Mouse (Mus musculus): Measurements from ENCODE around the gene Cks2.
A peak's percentile ranks its signal among the peaks of the same experiment; 100 is the strongest.
"Not testable (repeated sequence)": the region's sequence is repeated elsewhere in the genome, so short reads cannot be mapped to it uniquely, and the experiment has no call there.

Gene Cks2

DNA sequence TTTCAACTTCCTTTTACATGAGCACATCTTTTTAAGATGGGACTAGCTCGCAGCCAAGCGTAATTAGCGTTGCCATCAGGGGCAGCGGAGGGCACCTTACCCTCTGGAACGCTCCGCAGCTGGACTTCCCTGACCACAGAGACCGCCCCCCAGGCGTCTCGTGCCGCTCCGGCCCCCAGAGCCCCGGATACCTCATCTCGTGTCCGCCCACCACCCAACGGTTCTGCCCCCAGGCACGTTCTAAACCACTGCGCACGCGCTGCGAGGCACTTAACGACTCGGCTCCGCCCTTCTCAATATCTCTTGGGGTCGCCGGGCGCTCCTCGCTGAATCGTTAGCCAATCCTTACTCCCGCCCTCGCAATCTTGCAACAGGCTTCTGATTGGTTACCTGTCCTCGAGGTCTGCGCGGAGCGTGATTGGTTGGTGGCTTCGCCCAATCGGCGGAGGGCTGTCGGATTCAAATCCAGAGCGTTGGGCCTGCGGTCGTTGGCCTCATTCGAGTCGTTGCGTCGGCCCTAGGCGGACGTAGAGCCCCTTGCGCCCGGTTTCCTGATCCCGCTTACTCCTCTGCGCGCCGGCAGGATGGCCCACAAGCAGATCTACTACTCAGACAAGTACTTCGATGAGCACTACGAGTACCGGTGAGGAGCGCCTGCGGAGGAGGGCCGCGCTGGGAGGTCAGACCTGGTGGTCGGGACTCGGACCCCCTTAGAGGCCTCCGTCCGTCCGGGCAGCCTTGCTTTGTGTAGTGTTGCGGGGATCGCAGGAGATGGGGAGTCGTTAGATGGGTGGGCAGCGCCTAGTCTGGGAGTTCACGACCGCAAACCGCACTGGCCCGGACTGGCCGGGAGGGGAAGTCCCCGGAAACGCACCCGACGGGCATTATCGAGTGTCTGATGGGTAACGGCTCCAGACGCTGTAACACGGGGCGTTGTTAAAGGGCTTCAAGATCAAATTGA is at the start of gene Cks2:
Gene Cks2 (plus strand): TSS at position 404 of the 961 bp plus-strand sequence.
- DNase-seq: peak; percentile 98

DNA sequence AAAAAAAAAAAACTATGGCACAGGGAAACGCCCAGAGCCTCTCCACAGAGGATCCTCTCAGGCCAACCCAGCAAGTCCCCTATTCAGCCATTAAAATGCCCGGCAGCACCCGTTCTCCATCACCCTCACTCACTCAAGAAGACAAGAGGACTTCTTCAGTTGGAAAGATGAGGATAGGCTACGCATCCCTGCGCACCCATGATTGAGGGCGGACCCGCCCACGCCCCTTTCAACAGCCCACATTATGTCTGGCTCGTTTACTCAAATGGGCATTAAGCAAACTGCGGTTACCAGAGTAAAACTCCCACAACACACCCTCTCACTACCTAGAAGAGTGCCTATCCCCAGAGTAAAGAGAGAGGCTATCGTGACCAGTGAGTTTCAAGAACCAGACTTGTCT is 49.6 kb upstream of the Cks2 start:
- no peak for DNase-seq

DNA sequence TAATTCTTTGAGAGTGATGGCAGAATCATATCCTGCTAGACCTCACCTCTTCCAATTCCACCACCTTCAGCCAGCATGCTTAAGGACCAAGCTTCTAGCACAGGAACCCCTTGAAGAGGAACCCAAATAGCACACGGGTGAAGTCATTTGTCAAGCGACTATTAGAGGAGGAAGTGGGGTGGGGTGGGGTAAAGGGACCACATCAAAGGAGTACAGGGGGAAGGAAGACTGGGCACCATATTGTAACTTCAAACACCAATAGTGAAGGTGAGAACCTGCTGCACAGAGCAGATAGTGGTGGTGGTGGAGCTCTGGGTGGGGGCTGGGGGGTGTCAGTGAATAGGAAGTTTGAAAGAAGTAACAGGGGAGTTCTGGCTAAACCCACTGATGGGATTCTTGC is 47.0 kb upstream of the Cks2 start:
- DNase-seq: no peak

DNA sequence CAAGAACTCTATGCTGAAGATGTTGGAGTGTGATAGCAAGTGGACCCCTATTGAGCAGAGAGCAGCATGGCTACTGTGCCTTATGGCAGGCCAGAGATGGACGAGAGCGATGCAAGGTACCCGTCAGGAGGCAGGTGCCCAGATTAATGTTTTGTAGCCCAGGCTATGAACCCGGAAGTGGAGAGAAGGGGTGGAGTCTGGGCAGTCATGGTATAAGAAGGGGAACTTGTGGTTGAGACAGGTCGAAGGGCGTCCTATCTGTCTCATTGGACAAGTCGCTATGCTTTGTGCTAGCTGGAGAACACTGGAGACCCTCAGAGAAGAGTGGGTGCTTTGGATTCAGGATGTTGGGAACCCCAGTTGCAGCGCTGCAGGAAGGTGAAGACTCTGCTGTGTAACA is 44.9 kb upstream of the Cks2 start:
- DNase-seq: no peak

DNA sequence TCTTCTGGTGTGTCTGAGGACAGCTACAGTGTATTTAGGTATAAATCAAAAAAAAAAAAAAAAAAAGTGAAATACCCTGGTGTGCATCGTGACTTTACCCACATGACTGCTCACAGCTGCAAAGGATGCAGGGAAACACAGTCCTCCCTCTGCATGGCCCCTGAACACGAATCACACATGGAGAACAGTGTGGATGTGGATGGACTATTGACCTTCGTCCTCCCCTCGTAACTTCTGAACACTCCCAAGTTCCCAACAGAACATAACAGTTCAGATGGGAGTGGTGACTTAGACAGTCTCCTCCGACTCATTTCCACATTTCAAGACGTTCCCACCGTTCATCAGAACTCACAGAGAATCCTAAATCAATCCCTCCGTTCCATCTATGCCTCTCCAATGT is 42.3 kb upstream of the Cks2 start:
- DNase-seq: no peak

DNA sequence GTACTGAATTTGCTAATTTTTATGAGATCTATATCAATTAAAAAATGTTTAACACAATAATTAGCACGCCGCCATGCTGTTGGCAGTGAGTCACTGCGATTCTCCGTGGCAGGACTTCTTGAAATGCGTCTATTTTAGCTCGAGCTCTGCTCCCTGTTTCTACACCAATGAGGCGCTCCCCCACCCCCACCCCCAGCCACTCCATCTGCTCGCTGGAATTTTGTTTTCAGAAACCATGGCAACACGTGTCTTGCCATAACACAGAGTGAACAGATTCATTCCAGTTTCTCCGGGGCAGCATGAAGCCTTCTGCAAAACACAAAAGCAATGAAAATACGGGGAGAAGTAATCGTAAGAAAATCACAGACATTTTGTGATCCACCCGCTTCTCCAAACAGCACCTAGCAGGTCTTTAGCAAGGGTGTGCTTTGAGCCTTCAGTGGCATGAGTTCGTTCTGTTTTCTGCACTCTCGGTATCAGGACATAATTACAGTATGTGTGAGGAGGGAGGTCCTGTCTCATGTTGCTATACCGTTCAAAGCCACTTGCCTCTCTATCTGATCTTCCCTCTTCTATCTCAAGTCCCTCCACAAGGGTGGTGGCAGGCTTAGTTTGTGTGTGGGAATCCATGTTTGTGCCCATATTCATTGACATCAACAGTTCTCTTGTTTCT is 41.7 kb upstream of the Cks2 start:
- no peak for DNase-seq

DNA sequence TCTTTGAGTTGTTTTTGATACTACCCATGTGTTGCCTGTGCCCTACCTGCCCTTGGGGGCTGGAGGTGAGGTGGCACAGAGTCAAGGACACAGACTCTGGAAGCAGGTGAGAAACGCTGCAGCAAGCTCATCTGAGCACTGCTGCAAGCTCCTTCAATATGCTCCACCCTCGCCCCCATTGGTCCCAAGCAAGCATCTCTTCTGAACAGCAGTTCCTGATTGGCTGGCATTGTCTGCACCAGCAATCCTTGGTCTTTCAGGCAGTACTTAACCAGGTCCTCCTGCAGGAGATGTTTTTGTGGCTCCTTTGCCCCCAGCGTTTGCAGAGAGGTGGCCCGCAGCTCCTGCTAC is 41.2 kb upstream of the Cks2 start:
- no peak for DNase-seq

DNA sequence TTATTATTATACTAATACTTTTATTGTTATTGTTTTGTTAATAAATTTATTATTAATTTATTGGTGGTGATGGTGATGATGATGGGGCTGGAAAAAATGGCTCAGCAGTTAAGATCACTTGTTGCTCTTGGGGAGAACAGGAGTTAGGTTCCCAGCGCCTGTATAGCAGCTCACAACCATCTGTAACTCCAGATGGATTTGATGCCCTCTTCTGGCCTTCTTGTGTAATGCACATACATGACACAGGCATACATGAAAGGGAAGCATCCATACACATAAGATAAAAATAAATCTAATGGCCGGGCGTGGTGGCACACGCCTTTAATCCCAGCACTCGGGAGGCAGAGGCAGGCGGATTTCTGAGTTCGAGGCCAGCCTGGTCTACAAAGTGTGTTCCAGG is 35.8 kb upstream of the Cks2 start:
- DNase-seq: no peak

DNA sequence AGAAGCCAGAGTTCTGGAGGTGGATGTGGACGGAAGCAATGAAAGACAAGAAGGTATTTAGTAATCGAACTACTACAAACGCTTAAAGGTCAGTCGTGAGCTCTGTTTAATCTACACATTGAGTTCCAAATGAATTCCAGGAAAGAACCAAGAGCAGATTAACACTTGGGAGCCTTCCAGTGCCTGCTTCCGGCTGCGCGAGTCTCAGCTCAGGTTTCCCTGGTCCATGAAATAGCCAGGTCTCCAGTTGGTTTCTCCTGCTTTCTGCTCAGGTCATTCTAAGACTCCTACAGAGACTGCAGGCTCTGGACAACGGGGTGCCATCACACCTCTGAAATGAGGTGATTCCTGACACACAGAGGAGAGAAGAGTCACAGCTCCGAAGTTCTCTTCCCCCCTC is 34.0 kb upstream of the Cks2 start:
- no peak for DNase-seq

DNA sequence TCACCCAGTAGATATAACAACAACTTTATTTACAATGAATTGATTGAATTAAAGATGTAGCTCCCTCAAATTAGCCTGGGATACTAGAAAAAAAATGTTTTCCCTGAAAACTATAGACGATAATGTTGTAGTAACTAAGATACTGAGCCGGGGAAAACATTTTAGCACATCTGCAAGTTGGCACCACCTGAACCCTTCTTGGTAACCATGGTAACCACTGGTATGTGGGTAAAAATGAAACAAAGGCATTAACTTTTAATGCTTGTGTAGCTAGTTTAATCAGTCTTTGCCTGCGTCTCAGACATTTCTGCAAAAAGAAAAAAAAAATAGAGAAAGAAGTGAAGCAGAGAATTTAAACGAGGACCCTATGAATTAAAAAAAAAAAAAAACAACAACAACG is 33.5 kb upstream of the Cks2 start:
- no peak for DNase-seq

DNA sequence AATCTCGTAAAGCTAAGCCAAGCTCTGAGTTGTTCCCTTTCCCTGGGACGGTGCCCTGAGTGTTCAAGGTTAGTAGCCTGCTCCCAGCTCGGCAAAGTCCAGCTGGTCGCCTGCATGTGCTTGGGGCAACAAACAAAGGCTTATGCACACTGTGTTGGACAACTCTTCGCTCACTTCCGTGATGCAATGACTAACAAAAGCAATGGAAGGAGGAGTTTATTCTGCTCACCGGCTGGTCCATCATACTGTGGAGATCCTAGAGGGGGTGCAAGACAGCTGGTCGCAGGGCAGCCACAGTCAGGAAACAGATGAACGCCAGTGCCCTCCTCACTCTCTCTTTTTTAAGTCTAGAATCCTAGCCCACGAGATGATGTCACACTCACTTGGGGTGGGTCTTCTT is 29.2 kb upstream of the Cks2 start:
- DNase-seq: no peak

DNA sequence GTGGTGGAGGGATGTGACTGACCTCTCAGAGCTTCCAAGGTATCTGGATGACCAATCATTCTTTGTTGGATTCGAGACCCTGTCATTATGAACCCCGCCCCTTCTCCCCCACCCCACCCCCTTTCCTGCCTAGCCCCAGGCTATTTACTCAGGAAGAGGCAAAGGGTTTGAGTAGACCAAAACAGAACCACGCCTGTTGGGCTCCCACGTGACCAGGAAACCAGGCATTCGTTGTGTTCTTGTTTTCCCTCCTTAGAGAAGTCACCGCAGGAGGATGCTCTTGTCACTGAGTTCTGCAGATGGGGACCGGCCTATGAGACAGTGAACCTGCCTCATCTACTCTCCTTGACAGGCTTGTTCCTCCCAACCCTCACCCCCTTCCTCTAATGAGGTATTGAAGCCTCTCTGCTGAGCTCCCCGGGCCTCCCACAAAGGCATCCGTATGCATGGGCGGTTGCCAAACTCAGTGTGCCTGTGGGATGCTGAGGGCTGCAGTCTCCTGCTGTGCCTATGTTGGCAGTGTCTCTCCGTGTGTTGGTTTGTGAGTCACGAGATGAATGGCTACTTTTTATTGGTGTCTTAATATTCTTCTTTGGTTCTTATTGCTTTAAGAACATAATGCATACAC is 28.5 kb upstream of the Cks2 start:
- DNase-seq: no peak

DNA sequence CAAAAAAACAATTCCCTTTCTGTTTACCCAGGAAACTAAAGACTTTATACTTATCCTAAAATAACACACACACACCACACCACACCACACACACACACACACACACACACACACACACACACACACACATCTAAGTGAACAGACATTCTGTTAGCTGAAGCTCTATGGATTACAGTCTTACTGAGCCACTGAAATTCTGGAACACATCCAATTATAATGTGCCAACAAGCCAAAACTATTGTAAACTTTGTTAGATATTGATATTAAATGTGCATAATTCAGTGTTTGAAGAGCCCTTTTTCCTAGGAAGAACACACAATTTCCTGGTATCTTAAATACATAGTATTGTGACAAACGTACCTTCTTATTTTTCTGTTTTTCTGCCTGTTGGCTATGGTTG is 27.7 kb upstream of the Cks2 start:
- no peak for DNase-seq

DNA sequence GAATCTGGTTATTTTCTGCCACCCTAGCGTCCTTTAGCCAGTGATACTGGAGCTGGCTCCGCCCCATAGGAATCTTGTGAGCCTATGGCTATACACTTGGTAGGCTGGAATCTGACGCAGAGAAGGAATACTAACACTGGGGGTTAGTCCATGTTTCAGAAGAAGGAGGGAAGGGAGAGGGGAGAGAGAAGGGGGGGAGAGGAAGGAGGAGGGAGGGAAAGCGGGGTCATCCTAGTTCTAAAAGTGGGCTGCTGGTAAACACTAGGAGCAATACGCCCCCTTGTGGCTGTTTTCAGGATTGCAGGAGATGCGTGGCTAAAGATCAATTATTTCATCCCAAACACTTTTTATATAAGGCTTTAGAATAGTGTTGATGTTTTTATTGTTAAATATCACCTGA is 27.2 kb upstream of the Cks2 start:
- peak; percentile 11 to 59 for DNase-seq

DNA sequence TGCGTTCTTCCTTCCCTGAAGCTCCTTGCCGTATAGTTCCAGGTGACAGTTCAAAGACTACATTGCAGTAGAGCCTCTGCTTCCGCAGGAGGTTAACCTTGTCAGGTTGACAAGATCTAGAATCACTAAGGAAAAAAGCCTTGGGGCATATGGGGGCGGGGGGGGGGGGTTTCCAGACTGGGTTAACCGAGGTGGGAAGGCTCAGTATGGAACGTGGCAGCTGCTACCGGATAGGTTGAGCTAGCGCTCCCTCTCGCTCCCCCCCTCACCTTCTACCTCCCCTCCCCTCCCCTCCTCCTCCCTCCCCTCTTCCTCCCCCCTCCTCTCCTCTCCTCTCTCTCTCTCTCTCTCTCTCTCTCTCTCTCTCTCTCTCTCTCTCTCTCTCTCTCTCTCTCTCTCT is 26.4 kb upstream of the Cks2 start:
- no peak for DNase-seq

DNA sequence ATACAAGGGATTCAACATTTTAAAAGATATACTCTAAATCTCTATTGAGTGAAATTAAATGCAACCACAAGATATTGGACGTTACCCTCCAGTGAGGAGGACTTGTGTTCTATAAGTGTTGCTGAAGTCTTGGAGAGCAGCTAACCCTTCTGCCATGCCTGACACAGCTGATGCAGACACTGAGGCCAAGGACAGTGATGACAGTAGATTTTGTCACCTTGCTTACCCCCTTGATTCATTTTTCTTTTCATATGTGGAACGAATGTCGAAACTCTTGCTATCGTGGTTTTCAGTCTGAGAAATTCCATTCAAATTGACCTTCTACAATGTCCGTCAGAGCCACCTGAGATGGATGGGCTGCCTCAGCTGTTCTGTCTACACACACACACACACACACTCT is 22.4 kb upstream of the Cks2 start:
- DNase-seq: no peak

DNA sequence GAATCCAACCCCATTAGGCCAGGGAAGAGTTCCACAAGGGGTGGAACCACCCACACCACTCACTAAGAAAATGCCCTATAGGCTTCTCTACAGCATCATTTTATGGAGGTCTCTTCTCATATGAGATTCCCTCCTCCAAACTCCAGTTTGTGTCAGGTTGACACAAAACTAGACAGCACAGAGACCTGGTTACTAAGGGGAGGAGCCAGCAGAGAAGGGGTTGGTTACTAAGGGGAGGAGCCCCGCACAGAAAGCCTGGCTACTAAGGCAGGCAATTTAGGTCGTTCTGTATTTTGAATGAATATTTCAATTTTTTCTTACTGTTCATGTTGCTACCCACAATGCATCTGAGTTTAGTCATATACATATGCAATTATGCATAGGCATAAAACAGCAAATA is 21.4 kb upstream of the Cks2 start:
- DNase-seq: no peak

DNA sequence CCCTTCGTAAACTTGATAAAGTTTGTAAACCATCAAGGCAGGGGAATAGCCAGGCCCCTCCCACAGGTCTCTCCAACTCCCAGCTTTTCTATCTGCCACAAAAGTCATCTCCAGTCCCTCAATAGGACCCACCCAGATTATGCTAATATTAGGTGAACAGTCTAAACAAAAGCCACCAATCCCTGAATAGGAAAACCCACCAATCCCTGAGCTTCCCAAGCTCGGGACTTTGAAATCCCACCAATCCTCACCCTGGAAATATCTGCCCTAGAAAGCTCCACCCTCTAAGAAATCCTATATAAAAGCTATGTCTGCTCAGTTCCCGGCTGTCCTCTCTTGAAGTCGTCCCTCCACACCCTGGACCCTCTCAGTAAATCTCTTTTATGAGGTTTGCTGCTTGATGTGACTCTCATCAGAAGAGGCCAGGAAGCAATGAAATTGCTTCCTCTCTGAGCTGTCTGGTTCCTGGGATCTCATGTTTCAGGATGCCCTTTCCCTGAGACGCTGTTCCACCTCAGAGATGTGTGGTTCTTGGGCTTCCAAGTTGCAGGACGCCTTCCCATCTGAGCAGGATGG is 16.7 kb upstream of the Cks2 start:
- no peak for DNase-seq

DNA sequence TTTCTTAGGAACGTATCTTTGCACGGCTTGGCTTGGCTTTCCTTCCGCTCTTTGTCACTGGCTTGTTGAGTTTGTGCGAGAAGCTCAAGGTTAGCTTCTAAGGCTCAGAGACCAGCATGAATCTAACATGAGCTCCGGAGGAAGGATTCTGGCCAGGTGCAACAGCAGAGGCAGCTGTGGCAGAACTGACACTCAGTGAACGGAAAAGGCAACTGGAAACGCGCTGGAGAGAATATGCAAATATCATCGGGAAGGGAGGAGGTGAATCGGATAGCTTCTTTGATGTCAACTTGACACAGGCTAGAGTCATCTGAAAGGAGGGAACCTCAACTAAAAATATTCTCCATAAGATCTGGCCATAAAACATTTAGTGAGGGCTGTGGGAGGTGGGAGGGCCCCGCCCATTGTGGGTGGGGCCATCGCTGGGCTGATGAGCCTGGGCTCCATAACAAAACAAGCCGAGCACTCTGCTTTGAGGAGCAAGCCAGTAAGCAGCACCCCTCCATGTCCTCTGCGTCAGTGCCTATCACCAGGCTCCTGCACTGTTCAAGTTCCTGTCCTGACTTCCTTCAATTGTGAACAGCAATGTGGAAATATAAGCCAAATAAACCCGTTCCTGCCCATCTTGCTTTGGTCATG is 13.6 kb upstream of the Cks2 start:
- DNase-seq: no peak

DNA sequence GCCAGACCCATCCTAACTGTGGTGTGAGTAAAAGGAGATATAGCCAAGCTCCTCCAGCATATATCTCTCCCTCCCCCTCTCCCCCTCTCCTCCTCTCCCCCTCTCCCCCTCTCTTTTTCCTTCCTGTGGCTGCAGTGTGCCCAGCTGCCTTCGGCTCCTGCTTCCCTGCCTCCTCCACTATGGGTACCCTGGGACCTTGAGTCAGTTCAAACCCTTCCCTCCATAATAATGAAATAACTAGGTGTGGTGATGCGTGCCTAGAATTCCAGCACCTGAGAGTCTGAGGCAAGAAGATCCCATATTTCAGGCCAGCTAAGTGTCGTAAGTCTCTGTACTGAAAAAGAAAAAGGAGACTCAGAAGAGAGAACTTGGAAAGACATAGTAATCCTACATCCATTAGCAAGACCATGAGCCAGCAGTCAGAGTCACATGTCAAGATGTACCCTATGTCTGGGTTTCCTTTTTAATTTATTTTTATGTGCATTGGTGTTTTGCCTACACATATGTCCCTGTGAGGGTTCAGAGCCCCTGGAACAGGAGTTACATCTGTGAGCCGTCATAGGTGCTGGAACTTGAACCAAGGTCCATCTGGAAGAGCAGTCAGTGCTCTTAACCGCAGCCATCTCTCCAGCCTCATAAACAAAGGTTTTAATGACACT is 12.3 kb upstream of the Cks2 start:
- DNase-seq: no peak

DNA sequence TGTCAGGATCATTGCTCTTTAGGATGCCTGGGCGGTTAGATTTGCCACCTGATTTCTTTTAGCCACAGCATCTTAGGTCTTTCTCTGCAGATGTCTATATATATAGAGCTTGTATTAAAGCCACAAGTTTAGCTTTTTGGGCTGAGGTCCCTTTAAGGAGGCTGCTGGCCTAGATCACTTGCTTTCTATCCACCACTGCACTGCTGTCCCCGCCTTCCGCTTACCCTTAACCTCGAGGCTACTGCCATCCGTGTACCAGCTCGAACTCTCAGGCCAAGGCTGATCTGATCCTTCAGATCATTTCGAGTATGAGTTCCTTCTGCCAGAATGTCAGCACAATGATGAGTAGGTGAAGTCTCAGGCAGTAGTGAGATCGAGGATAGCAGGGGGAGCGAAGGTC is 9.6 kb upstream of the Cks2 start:
- DNase-seq: not testable (repeated sequence)

DNA sequence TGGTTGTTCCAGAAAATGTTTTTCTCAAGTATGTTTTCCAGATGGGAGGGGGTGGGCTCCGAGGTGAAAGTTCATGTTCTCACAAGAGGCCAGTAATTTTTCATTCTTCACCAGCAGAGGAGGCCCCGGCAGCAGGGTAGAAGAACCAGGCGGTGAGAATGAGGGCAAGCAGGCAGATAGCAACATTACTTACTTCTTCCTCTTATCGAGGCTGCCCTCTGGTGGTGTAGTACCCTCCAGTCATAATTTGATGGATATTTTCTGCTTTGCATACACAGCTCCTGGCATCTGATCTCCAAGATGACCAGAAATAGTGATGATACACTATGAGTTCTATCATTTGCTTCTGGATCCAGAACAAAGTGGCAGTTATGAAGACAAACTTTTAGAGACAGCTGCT is 6.1 kb upstream of the Cks2 start:
- DNase-seq: no peak

DNA sequence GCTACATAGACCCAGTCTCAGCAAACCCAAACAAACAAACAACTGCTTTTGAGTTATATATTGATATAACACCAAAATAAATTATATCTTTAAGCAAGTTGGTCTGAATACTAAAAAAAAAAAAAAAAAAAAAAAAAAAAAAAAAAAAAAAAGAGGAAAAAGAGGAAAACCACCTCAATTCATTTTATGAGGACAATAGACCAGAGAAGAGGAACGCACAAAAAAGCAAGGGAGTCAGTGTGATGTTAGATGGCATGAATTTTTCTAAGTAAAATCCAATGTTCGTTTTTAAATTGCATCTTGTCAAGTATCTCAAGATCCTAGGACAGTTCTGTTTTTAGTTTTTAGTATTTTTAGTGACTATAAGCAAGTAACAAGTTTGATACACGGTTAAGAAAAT is 3.6 kb upstream of the Cks2 start:
- no peak for DNase-seq
